Mouse (Mus musculus) midbrain, embryonic 11.5 days (tissue): ENCODE results near the gene Cerk. TPM values are rescaled to one million over a fixed set of nuclear protein-coding genes. Genes with fewer than 3 reads are reported as not detected.
A peak's percentile ranks its signal among the peaks of the same experiment; 100 is the strongest.
"Not testable (repeated sequence)": the region's sequence is repeated elsewhere in the genome, so short reads cannot be mapped to it uniquely, and the experiment has no call there.

Experiments used
- ATAC-seq: fragments of 200-750 bp; cut with Nextera tagmentation; 2 replicates; pipeline ENCODE4 v1.8.0; 2017; ENCODE audit warnings: moderate TSS enrichment, moderate library complexity; ENCODE audit not compliant: low FRiP score
- DNase-seq: peaks from one replicate; pipeline ENCODE4 v3.0.0; 2015; ENCODE audit warnings: low spot score; ENCODE audit errors: missing footprints
- H3K27ac ChIP-seq: fragments of 300-500 bp; sonication (generic); 2 replicates; pipeline ENCODE4 v1.5.1; 2014; ENCODE audit warnings: low read depth, low read length
- H3K27me3 ChIP-seq: fragments of 300-500 bp; sonication (generic); 2 replicates; pipeline ENCODE4 v1.6.1; 2014; ENCODE audit warnings: mild to moderate bottlenecking, low read length, moderate library complexity, mixed read lengths; ENCODE audit not compliant: control insufficient read depth, insufficient read depth
- H3K36me3 ChIP-seq: fragments of 300-500 bp; sonication (generic); 2 replicates; pipeline ENCODE4 v1.6.1; 2014; ENCODE audit warnings: mild to moderate bottlenecking, low read length, moderate library complexity, mixed read lengths; ENCODE audit not compliant: control insufficient read depth, insufficient read depth
- H3K4me1 ChIP-seq: fragments of 300-500 bp; sonication (generic); 2 replicates; pipeline ENCODE4 v1.6.1; 2014; ENCODE audit warnings: low read length; ENCODE audit not compliant: control insufficient read depth, insufficient read depth
- H3K4me2 ChIP-seq: fragments of 300-500 bp; sonication (generic); 2 replicates; pipeline ENCODE4 v1.6.1; 2014; ENCODE audit warnings: mild to moderate bottlenecking, moderate library complexity
- H3K4me3 ChIP-seq: fragments of 300-500 bp; sonication (generic); 2 replicates; pipeline ENCODE4 v1.5.1; 2014; ENCODE audit warnings: low read depth, low read length
- H3K9ac ChIP-seq: fragments of 300-500 bp; sonication (generic); 2 replicates; pipeline ENCODE4 v1.6.1; 2014; ENCODE audit warnings: low read length
- H3K9me3 ChIP-seq: fragments of 300-500 bp; sonication (generic); 2 replicates; pipeline ENCODE4 v1.6.1; 2016; ENCODE audit warnings: low read length; ENCODE audit not compliant: control insufficient read depth
- WGBS: fragments of 180-500 bp; shearing (Covaris S2); extraction: QIAGEN DNeasy Blood & Tissue Kit; methylation state at CpG from one replicate; pipeline ENCODE4 v1.1.7; 2014; 5-methylcytosine and 5-hydroxymethylcytosine counted together
- polyA plus RNA-seq: library from polyadenylated mRNA; unstranded; fragments of >200 nt; fragmentation: Nextera tagmentation; extraction: Ambion mirVana; gene quantifications from 2 replicates; pipeline ENCODE4 v1.2.1, GENCODE M21; 2014

Cerk gene
- polyA plus RNA-seq, 1 experiment from 2014 or later = 17.3 TPM

DNA sequence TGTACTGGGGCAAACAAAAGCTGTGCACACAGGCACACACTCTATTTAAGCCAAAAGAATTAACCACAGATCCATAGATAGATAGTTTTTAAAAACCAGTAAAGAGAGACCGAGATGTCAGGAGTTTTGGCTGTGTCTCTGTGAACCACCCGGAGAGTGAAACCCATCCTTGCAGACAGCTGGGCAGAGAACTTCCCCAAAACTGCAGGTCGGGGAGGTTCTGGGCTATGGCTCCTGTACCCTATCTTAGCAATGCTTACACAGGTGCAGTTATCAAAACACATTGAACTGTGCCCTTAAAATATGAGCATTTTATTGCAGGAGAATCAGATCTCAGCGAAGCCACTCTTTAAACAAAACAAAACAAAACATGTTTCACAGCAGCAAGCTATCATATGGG is 5.5 kb downstream of the Cerk start:
- no peak overlapping the region for H3K4me3 ChIP-seq
- H3K9ac ChIP-seq = no peak overlapping the region
- H3K9me3 ChIP-seq = no peaks in the 10 kb centered on the region
- no peak for DNase-seq
- no peaks in the 10 kb centered on the region for H3K36me3 ChIP-seq
- H3K4me1 ChIP-seq = peaks cover 8% of the 10 kb centered on the region
- H3K27me3 ChIP-seq = no peaks in the 10 kb centered on the region
- no peak overlapping the region for H3K27ac ChIP-seq
- WGBS = 88% methylated on average over 4 of the region's 4 CpGs
- ATAC-seq = no peak
- no peak overlapping the region for H3K4me2 ChIP-seq

DNA sequence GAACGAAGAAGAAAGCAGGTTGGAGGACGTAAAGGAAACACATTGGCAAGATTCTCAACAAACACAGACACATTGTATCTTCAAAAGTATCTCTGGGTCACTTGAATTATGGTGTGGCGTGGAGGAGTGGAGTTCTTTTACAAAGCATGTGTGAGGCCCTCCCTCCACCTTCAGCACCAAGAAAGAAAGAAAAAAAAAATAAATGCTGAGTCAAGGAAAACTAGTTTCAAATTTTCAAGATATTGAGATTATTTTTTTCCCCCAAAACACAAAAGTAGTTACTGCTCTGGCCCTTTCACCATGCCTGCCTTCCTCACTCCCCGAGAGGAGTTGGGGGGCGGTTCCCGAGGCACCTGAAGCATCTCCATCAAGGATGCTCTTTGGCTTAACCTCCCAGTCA is 7.3 kb downstream of the Cerk start:
- ATAC-seq (no peak), DNase-seq (no peak)
- H3K9me3 ChIP-seq = no peaks in the 10 kb centered on the region
- no peak overlapping the region for H3K27ac ChIP-seq
- H3K4me1 ChIP-seq = no peaks in the 10 kb centered on the region; the same call in 1 of the 2 replicates
- H3K4me2 ChIP-seq = no peak overlapping the region
- H3K4me3 ChIP-seq = no peak overlapping the region
- no peak overlapping the region for H3K9ac ChIP-seq
- WGBS = 88% methylated on average over 6 of the region's 6 CpGs
- no peaks in the 10 kb centered on the region for H3K36me3 ChIP-seq
- H3K27me3 ChIP-seq = no peaks in the 10 kb centered on the region

DNA sequence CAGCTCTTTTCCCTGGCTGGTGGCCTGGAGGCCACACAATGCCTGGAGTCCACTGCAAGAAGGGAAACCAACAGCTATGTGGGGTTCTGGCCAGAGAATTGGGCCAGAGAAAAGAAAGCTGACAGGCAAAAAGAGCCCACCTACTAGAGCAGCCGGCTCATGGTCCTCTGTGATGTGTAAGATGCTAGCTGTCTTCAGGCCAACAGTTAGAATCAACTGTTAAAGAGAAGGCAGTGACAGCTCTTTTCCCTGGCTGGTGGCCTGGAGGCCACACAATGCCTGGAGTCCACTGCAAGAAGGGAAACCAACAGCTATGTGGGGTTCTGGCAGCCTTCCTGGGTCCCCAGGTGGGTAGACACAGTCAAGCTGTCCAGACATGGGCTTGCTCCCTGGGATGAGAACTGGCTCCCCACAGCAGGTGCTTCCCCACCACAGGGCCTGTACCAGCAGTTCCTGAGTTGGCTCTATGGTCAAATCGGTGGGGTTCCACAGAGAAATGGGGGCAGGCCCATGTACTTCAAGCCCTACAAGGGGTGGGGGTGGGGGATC is 8.2 kb downstream of the Cerk start:
- WGBS = 95% methylated on average over 2 of the region's 2 CpGs
- ATAC-seq, H3K36me3 ChIP-seq, H3K4me2 ChIP-seq, H3K9me3 ChIP-seq, H3K9ac ChIP-seq, H3K27me3 ChIP-seq, DNase-seq, H3K4me1 ChIP-seq, H3K4me3 ChIP-seq, H3K27ac ChIP-seq: not testable (repeated sequence)

DNA sequence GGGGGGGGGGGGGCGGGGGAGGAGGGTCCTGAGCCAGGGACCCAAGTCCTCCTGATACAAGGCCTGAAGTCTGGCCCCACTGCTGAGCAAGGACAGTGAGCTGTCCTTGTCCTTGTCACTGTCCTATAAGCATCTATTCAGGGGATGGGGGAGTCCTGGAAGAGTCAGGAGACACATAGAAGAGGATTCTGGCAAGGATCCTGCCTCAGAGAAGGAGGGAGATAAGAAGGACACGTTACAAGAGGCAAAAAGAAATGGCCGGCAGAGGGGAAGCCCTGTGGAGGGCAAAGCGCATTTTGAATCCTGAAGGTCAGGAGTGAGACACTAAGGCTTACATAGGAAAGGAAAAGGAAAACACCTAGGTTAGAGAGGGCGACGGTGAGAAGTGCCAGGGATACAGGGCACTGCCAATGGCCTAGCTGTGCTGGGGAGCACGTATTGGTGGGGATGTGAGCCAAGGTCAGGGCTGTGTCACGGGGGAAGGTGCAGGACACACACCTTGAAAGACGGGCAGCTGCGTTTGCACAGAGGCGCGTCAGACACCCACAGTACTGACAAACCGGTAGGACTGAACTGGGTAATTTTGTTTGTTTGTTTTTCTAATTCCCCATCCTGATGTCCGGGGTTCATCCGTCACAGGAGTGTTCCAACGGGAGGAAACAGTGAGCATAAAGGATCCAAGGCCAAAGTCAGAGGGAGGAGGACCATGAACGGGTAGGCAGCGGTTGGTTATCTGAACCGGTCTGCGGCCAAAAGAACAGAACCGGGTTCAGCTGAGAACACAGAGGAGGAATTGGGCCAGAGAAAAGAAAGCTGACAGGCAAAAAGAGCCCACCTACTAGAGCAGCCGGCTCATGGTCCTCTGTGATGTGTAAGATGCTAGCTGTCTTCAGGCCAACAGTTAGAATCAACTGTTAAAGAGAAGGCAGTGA is 8.9 kb downstream of the Cerk start:
- H3K9me3 ChIP-seq = no peaks in the 10 kb centered on the region
- 86% methylated on average over 21 of the region's 22 CpGs for WGBS
- ATAC-seq (no peak), DNase-seq (no peak)
- no peak overlapping the region for H3K27ac ChIP-seq
- no peaks in the 10 kb centered on the region for H3K27me3 ChIP-seq
- no peak overlapping the region for H3K9ac ChIP-seq
- no peak overlapping the region for H3K4me2 ChIP-seq
- H3K4me1 ChIP-seq = no peaks in the 10 kb centered on the region
- H3K36me3 ChIP-seq = no peaks in the 10 kb centered on the region
- no peak overlapping the region for H3K4me3 ChIP-seq

DNA sequence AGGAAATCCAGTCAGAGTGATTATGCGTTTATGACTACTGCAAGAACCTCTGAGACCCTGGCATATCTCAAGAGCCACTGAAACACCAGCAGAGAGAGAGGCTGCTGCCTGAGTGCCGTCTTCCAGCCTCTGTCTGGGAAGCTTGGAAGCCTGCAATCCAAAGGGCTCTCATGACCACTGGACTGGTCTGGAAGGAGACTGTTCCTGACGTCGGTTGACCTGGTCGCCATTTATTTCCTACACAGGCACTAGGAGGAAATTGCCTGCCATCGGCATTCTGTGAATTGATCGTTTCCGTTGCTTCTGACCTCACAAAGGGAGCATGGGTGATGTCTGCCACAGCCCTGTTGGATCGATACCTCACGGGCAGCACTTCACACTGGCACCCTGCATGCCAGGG is 9.8 kb downstream of the Cerk start:
- no peaks in the 10 kb centered on the region for H3K27me3 ChIP-seq
- H3K4me3 ChIP-seq = no peak overlapping the region
- no peak overlapping the region for H3K27ac ChIP-seq
- WGBS = 87% methylated on average over 10 of the region's 10 CpGs
- no peak for ATAC-seq
- DNase-seq = no peak
- H3K36me3 ChIP-seq = no peaks in the 10 kb centered on the region
- no peak overlapping the region for H3K9ac ChIP-seq
- H3K9me3 ChIP-seq = no peaks in the 10 kb centered on the region
- no peak overlapping the region for H3K4me2 ChIP-seq
- H3K4me1 ChIP-seq = no peaks in the 10 kb centered on the region

DNA sequence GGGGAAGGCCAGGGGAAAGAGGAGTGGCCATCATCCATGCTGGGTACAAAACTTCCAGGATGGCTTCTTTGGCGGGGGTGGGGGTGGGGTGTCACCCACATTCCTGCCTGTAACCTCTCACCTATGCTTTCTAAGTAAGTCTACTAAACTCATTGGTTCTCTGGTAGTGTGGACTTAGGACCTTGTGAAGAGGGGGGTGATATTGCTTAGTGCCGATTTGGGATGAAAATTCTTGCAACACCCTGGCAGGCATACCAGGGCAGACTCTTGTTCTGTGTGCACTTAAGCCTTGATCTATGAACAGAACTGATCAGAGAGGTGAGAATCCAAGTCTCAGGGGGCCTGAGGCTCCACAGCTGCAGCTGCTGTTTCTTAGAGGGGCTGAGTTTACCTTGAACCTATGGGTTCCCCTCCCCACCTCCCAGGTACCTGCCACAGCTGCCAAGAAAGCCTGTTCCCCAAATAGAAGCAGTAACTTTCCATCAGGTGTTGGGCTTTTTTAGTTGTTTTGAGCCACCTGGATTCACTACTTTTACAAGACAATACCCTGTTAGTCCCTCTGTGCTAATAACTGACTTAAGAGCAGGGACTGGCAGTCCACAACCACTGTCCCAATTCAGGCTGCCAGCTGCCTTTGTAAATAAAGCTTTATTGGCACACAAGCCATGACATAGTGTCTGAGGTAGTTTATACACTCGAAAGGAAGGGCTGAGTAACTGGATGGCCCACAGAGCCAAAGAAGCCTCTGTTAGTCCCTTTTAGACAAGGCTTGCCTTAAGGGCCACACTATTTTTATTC is 10.5 kb downstream of the Cerk start:
- Histone ChIP-seq H3K9me3 (no peaks in the 10 kb centered on the region), H3K27ac (no peak overlapping the region), H3K9ac (no peak overlapping the region), H3K4me1 (no peaks in the 10 kb centered on the region), H3K36me3 (no peaks in the 10 kb centered on the region), H3K4me2 (no peak overlapping the region), H3K4me3 (no peak overlapping the region), H3K27me3 (no peaks in the 10 kb centered on the region)
- no peak for ATAC-seq
- DNase-seq = no peak
- 89% methylated on average over 3 of the region's 3 CpGs for WGBS

DNA sequence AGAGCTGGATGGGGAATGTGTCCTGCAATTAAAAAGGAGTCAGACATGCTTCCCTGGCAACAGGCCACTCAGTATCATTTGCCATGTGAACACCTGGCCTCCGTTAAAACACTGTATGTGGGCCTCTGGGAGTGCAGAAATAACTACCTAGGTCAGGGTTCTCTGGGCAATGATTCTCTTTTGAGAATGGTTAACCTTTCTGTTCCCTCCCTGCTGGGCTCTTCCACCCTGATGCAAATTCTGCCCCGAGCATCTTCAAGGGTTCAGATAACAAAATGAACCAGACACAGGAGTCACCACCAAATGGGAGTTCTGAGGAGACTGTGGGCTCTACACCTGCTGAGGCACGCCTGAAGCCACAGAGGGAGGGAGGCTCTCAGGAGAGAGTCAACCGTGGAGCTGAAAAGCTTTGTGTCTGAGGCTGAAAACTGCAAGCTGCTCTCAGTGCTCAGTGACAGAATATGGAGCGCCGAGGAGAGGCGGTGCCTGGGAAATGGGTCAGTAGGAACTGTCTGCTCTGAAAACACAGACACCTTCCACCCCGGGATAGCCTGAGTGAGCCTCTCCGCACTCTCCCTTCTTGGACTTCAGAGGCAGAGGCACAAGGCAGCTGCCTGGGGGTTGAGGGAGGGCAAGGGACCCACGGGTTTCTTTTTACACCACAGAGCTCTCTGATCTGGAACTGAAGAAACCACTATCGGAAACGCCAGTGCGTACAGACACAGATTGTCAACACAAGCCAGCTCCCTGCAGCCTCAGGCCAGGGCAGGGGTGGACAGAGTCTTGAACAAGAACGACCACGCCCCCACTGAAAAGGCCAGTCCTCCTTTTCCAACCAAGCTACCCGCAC is 12.6 kb downstream of the Cerk start:
- peaks cover 9% of the 10 kb centered on the region; the same call in 1 of the 2 replicates for H3K4me1 ChIP-seq
- 50% methylated on average over 16 of the region's 16 CpGs for WGBS
- ATAC-seq (no peak), DNase-seq (peak; percentile 86)
- no peak overlapping the region for H3K4me3 ChIP-seq
- no peaks in the 10 kb centered on the region for H3K27me3 ChIP-seq
- no peaks in the 10 kb centered on the region for H3K36me3 ChIP-seq
- no peak overlapping the region for H3K27ac ChIP-seq
- no peaks in the 10 kb centered on the region for H3K9me3 ChIP-seq
- H3K4me2 ChIP-seq = no peak overlapping the region
- no peak overlapping the region for H3K9ac ChIP-seq

DNA sequence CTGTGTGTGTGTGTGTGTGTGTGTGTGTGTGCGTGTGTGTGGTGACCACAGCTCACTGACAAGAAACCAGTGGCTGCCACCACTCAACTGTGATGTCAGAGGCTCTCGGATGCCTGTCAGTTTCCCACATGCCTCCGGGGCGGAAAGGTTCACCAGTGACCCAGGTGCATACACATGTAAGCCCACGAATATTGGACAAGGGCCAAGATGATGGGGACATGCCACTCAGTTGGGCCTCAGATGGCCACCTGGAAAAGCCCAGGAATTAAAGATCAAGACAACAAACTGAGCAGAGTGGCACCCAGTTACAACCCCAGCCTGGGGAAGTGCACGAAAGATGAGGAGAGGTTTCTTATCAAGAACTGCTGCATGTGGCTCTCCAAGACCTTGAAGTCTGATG is 13.4 kb downstream of the Cerk start:
- Histone ChIP-seq H3K4me1 (peaks cover 10% of the 10 kb centered on the region; the same call in 1 of the 2 replicates), H3K9ac (no peak overlapping the region), H3K9me3 (no peaks in the 10 kb centered on the region), H3K36me3 (no peaks in the 10 kb centered on the region), H3K4me3 (no peak overlapping the region), H3K27ac (no peak overlapping the region), H3K27me3 (no peaks in the 10 kb centered on the region), H3K4me2 (no peak overlapping the region)
- no peak for ATAC-seq
- no peak for DNase-seq
- WGBS = 86% methylated on average over 6 of the region's 6 CpGs
